Mouse (Mus musculus) gastrocnemius, adult 2 months (tissue): ENCODE data around the gene Map2k4. TPM values are rescaled to one million over a fixed set of nuclear protein-coding genes. Genes with fewer than 3 reads are reported as not detected.

Source experiments
- DNase-seq: peaks from one replicate; pipeline ENCODE4 v3.0.0; 2022
- H3K27ac ChIP-seq: fragments of 200-600 bp; 2 replicates; pipeline ENCODE4 v1.8.1; 2022; ENCODE audit warnings: mild to moderate bottlenecking
- H3K4me3 ChIP-seq: fragments of 200-600 bp; 2 replicates; pipeline ENCODE4 v1.8.1; 2022; ENCODE audit warnings: mild to moderate bottlenecking, moderate library complexity
- CTCF ChIP-seq: fragments of 200-600 bp; IDR thresholded peaks from 2 replicates; pipeline ENCODE4 v1.8.1; 2022; ENCODE audit warnings: antibody characterized with exemption, mild to moderate bottlenecking, moderate library complexity
- intact Hi-C: fragments of 180-260 bp; cut with DNase I; formaldehyde crosslinking; loops from one replicate; pipeline ENCODE4 v1.15.1; 2025
- total RNA-seq, 2 experiments: library from RNA; stranded (reverse); gene quantifications; 2 replicates each; pipeline ENCODE4 v1.2.3; 2021

The Map2k4 gene
- total RNA-seq, 2 experiments from 2014 or later, result 61.3 to 77.9 TPM

GRCm38 (mm10) chr11:65728906-65729305, 59.2 kb downstream of the Map2k4 start:
- no peak for TF ChIP-seq CTCF
- no peak overlapping the region for H3K27ac ChIP-seq
- H3K4me3 ChIP-seq, result no peak overlapping the region
- intact Hi-C loops, result loop anchor here (5.0 kb wide), 1 partner anchor 58 kb away; the partner anchor contains the start of gene Map2k4
- no peak for DNase-seq

- no peak for TF ChIP-seq CTCF
- DNase-seq, result no peak
- intact Hi-C loops, result no loop called here
- H3K4me3 ChIP-seq, result no peak overlapping the region
- H3K27ac ChIP-seq, result no peak overlapping the region
These were observed 64.4 kb downstream of the Map2k4 start for GRCm38 (mm10) chr11:65723715-65724114.

GRCm38 (mm10) chr11:65721615-65722014, 66.5 kb downstream of the Map2k4 start:
- intact Hi-C loops, result no loop called here
- H3K27ac ChIP-seq, result no peak overlapping the region
- DNase-seq, result no peak
- no peak for TF ChIP-seq CTCF
- no peak overlapping the region for H3K4me3 ChIP-seq

GRCm38 (mm10) chr11:65719960-65720359, 68.1 kb downstream of the Map2k4 start:
- intact Hi-C loops, result no loop called here
- DNase-seq, result no peak
- H3K4me3 ChIP-seq, result no peak overlapping the region
- no peak for TF ChIP-seq CTCF
- H3K27ac ChIP-seq, result peak overlapping the region; percentile 28; the same call in 1 of the 2 replicates

GRCm38 (mm10) chr11:65713830-65714229, 74.3 kb downstream of the Map2k4 start:
- intact Hi-C loops, result no loop called here
- H3K4me3 ChIP-seq, result no peak overlapping the region
- TF ChIP-seq CTCF, result no peak
- no peak overlapping the region for H3K27ac ChIP-seq
- DNase-seq, result no peak

GRCm38 (mm10) chr11:65712754-65713306, 75.3 kb downstream of the Map2k4 start:
- DNase-seq, result no peak
- intact Hi-C loops, result no loop called here
- Histone ChIP-seq H3K4me3 (no peak overlapping the region), H3K27ac (no peak overlapping the region)
- TF ChIP-seq CTCF, result no peak

GRCm38 (mm10) chr11:65706784-65707183, 81.3 kb downstream of the Map2k4 start:
- Histone ChIP-seq H3K4me3 (no peak overlapping the region), H3K27ac (no peak overlapping the region)
- intact Hi-C loops, result no loop called here
- no peak for TF ChIP-seq CTCF
- DNase-seq, result peak; percentile 51

- 0 out of 2 replicates have a peak overlapping the region, but pooled peaks have one; percentile 8 for H3K27ac ChIP-seq
- no peak for DNase-seq
- H3K4me3 ChIP-seq, result no peak overlapping the region
- no peak for TF ChIP-seq CTCF
- intact Hi-C loops, result no loop called here
These were observed 81.9 kb downstream of the Map2k4 start for GRCm38 (mm10) chr11:65706176-65706575.

- DNase-seq, result no peak
- H3K27ac ChIP-seq, result no peak overlapping the region
- intact Hi-C loops, result no loop called here
- no peak for TF ChIP-seq CTCF
- no peak overlapping the region for H3K4me3 ChIP-seq
These were observed 83.2 kb downstream of the Map2k4 start for GRCm38 (mm10) chr11:65704861-65705260.

- TF ChIP-seq CTCF, result peak; percentile 75
- DNase-seq, result no peak
- intact Hi-C loops, result loop anchor here (5.0 kb wide), 1 partner anchor 412 kb away; the partner anchor contains the start of gene Myocd
- H3K4me3 ChIP-seq, result 0 out of 2 replicates have a peak overlapping the region, but pooled peaks have one; percentile 4
- no peak overlapping the region for H3K27ac ChIP-seq
These were observed 109.2 kb downstream of the Map2k4 start for GRCm38 (mm10) chr11:65678824-65679402.

GRCm38 (mm10) chr11:65667348-65667969, 120.6 kb downstream of the Map2k4 start:
- Histone ChIP-seq H3K27ac (no peak overlapping the region), H3K4me3 (no peak overlapping the region)
- TF ChIP-seq CTCF, result no peak
- intact Hi-C loops, result no loop called here
- no peak for DNase-seq

GRCm38 (mm10) chr11:65664903-65665302, 123.2 kb downstream of the Map2k4 start:
- DNase-seq, result no peak
- intact Hi-C loops, result no loop called here
- no peak for TF ChIP-seq CTCF

GRCm38 (mm10) chr11:65661790-65662522, 126.1 kb downstream of the Map2k4 start:
- Histone ChIP-seq H3K27ac (no peak overlapping the region), H3K4me3 (no peak overlapping the region)
- TF ChIP-seq CTCF, result no peak
- no peak for DNase-seq
- intact Hi-C loops, result no loop called here

More at GRCm38 (mm10) chr11:65664903-65665302, 123.2 kb downstream of the Map2k4 start:
- no peak overlapping the region for H3K27ac ChIP-seq
- H3K4me3 ChIP-seq, result no peak overlapping the region
